Mouse (Mus musculus) layer of hippocampus, adult 2 months (tissue): ENCODE data around the gene Slco2a1. TPM values are rescaled to one million over a fixed set of nuclear protein-coding genes. Genes with fewer than 3 reads are reported as not detected.
A peak's percentile ranks its signal among the peaks of the same experiment; 100 is the strongest.

Experiments used
- DNase-seq, 2 experiments: peaks; one replicate each; pipeline ENCODE4 v3.0.0; 2022; ENCODE audit warnings: low spot score in 2 of 2
- H3K27ac ChIP-seq: fragments of 200-600 bp; 2 replicates; pipeline ENCODE4 v1.8.1; 2022
- H3K4me3 ChIP-seq: fragments of 200-600 bp; 2 replicates; pipeline ENCODE4 v1.8.1; 2022; ENCODE audit warnings: mild to moderate bottlenecking
- CTCF ChIP-seq: fragments of 200-600 bp; conservative IDR thresholded peaks from 2 replicates; pipeline ENCODE4 v1.8.1; 2022; ENCODE audit warnings: antibody characterized with exemption, mild to moderate bottlenecking, moderate library complexity
- total RNA-seq, 2 experiments: library from RNA; stranded (reverse); gene quantifications; 2 replicates each; pipeline ENCODE4 v1.2.3; 2021

The Slco2a1 gene
- total RNA-seq, 2 experiments from 2014 or later = 2.0 to 3.2 TPM

DNA sequence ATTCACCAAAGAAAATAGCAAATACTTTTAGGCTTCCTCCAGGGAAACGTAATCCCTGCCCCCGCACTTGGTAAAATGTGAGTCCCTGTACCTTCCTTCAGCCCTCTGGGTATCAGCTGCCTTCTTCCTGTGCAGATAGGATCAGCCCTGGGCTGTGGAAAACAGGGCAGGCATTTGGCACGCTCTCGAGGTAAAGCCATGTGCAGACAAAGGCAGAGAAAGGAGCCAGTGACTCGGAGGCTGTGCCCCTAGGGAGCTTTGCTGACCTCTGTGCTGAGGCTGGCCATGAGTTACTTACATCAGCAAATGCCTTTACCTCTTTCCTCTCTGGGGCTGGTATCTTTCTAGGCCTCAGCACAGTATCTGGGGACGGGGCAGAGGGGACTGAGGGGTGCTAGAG, 4.4 kb downstream of the Slco2a1 start:
- no peak for TF ChIP-seq CTCF
- DNase-seq = no peak
- Histone ChIP-seq H3K4me3 (no peak overlapping the region), H3K27ac (no peak overlapping the region)

GRCm38 (mm10) chr9:102993764-102994163, 5.3 kb downstream of the Slco2a1 start:
- H3K27ac ChIP-seq = no peak overlapping the region
- DNase-seq = no peak
- no peak for TF ChIP-seq CTCF
- no peak overlapping the region for H3K4me3 ChIP-seq

- no peak for TF ChIP-seq CTCF
- no peak for DNase-seq
- H3K27ac ChIP-seq = no peak overlapping the region
- no peak overlapping the region for H3K4me3 ChIP-seq
Observed at GRCm38 (mm10) chr9:102995800-102996635, 7.5 kb downstream of the Slco2a1 start.

GRCm38 (mm10) chr9:103000384-103000783, 11.9 kb downstream of the Slco2a1 start:
- no peak for DNase-seq
- Histone ChIP-seq H3K27ac (no peak overlapping the region), H3K4me3 (no peak overlapping the region)
- TF ChIP-seq CTCF = no peak

- Histone ChIP-seq H3K27ac (no peak overlapping the region), H3K4me3 (no peak overlapping the region)
- no peak for DNase-seq
- TF ChIP-seq CTCF = no peak
Observed at GRCm38 (mm10) chr9:103004343-103004742, 15.8 kb downstream of the Slco2a1 start.

GRCm38 (mm10) chr9:103007699-103008078, 19.2 kb downstream of the Slco2a1 start:
- no peak for TF ChIP-seq CTCF
- no peak overlapping the region for H3K27ac ChIP-seq
- DNase-seq = no peak
- peak overlapping the region; percentile 42; the same call in 1 of the 2 replicates for H3K4me3 ChIP-seq

DNA sequence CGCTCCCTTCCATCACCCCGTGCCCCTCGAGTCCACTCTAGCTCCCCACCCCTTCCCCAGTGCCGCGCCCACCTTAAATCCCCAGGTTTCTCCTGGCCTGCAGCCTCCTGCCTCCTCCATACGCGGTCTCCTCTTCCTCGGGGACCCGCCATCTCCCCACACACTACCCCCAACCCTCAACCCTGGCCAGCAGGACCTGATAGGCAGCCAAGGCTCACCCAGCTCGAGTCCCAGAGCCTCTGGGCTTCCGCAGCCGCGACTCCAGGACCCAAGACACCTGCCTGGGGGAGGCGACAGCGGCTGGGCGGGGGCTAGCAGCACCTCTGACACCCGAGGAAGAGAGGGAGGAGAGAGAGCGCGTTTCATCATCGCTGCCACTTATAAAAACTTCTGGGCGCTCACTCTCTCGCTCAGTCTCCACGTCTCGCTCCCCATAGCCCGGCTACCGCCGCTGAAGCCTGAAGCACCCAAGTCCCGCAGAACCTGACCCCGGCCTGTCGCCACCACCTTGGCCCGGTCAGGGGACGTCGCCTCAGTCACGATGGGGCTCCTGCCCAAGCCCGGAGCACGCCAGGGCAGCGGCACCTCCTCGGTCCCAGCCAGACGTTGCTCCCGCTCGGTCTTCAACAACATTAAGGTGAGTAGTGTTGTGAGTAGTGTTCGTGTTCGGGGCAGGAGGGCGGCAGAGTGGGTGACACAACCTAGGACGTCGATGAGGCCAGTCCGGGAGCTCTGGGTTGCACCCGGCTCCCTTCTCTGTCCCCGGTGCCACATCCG, 19.8 kb downstream of the Slco2a1 start:
- peak overlapping the region; percentile 42 for H3K4me3 ChIP-seq
- H3K27ac ChIP-seq = no peak overlapping the region
- DNase-seq = no peak
- TF ChIP-seq CTCF = no peak

GRCm38 (mm10) chr9:103010161-103010560, 21.6 kb downstream of the Slco2a1 start:
- Histone ChIP-seq H3K4me3 (no peak overlapping the region), H3K27ac (no peak overlapping the region)
- TF ChIP-seq CTCF = no peak
- no peak for DNase-seq

DNA sequence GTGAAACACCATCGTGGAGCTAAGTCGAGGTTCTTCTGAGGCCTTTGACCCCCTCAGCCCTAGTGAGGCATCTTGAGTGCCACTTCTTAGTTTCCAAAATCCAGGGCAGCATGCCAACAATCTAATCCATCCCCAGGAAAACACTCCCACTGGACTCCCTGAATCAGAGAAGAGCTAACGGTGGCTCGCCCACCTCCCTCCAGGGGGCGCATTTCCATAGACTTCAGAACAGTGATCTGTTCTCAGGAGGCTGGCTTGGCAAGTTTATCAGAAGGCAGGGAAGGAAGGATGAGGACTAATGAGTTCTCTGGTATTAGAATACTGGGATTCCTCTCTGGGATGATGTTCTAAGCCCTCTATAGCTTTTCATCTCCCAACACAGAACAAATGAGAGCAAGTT, 24.9 kb downstream of the Slco2a1 start:
- DNase-seq = peak; percentile 5 to 53
- peak; percentile 85 for TF ChIP-seq CTCF
- Histone ChIP-seq H3K27ac (no peak overlapping the region), H3K4me3 (no peak overlapping the region)

DNA sequence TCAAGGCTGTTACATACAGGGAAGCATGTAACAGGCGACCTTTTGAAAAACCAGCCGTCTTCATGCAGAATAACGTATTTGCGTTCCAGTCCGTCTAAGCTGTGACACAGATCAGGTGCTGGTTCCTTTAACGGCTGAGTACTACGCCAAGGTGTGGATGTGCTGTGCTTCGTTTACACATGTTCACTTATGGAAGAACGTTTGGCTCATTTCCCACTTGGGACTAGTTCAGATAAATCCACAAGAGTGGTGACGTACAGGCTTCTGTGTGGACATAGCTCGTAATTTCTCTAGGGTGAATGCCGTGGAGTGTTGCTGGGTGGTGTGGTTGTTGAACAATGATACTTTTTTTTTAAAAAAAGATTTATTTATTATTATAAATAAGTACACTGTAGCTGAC, 26.2 kb downstream of the Slco2a1 start:
- no peak for TF ChIP-seq CTCF
- no peak overlapping the region for H3K4me3 ChIP-seq
- H3K27ac ChIP-seq = no peak overlapping the region
- no peak for DNase-seq

GRCm38 (mm10) chr9:103024116-103024515, 35.6 kb downstream of the Slco2a1 start:
- H3K27ac ChIP-seq = no peak overlapping the region
- DNase-seq = no peak
- TF ChIP-seq CTCF = no peak
- H3K4me3 ChIP-seq = no peak overlapping the region

GRCm38 (mm10) chr9:103027150-103027889, 38.8 kb downstream of the Slco2a1 start:
- no peak overlapping the region for H3K4me3 ChIP-seq
- H3K27ac ChIP-seq = no peak overlapping the region
- TF ChIP-seq CTCF = no peak
- no peak for DNase-seq

DNA sequence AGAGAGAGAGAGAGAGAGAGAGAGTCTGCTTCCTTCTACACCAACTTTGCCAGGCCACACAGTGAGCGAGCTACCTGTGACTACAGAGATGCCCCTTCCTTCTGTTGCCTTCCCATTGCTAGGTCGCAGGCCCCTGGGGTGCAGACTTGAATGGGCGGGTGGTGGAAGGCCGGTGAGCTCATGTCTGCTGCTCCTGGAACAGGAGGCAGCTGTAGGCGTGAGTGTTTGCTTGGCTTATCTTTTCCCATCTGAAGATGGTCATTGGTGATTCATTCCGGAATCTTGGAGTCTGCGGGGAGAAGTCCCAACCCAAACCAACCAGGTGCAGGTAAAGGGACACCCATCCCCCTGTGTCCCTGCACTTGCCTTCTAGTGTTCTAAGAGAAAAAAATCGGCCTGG, 40.5 kb downstream of the Slco2a1 start:
- no peak for TF ChIP-seq CTCF
- no peak for DNase-seq
- H3K4me3 ChIP-seq = no peak overlapping the region
- H3K27ac ChIP-seq = no peak overlapping the region
